Mouse (Mus musculus): ENCODE data around the gene Gm6205. TPM values are rescaled to one million over a fixed set of nuclear protein-coding genes. Genes with fewer than 3 reads are reported as not detected.
"Not testable (repeated sequence)": the region's sequence is repeated elsewhere in the genome, so short reads cannot be mapped to it uniquely, and the experiment has no call there.

The Gm6205 gene
- not detected for total RNA-seq (2021)
- long read RNA-seq, experiment 1: 0 reads
- long read RNA-seq, experiment 2: 0 reads

DNA sequence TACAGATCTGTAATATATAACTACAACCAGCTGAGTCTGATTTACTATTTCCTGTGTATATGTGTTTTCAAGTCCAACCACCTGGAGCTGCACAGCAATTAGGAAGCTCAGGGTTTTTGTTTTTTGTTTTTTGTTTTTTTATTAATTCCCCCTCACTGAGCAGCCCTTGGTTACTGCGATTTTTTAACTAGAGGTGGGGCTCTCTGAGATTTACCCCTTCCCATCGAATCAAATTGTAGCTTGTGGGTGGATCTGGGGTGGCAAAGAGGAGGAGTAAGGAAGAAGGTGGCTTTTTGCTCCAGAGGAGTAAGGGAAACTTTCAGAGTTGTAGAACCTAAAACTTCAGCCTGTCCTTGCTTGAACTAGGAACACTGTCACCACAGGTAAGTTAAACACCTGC is at the start of gene Gm6205:
Gm6205 (plus strand) TSS at position 301 of the 400 bp plus-strand sequence.
- not testable (repeated sequence) for DNase-seq

DNA sequence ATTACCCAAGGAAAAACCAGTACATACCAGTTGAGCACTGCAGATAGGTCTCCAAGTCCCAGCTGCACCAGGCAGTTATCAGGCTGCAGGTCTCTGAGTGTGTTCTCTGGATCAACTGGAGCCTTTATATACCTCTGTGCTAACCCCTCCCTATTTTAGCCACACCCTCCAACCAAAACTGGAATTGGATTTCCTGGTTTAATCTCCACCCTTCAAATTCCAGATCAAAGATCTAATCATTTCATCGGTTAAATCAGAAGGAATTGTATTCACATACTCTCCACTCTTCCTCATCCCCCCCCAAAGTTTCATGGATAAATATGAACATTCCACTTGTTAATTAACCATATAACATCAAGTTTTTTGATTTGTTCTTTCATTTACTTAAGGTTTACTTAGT is 31.9 kb upstream of the Gm6205 start, which contains the start of gene Gm3147:
Gm3147 (minus strand) TSS at position 101 of the 400 bp plus-strand sequence.
- not testable (repeated sequence) for DNase-seq

- DNase-seq: not testable (repeated sequence)
Measured at GRCm38 (mm10) chr5:94623679-94624078, 24.5 kb upstream of the Gm6205 start, which contains the start of gene Gm6509. Gm6509 (plus strand) TSS chr5:94623979.

Other genes with a start within 250 kb of the Gm6205 start
- gene Gm7682, start 202.6 kb upstream of the Gm6205 start, total RNA-seq (2021): not detected
- not detected for gene Gm3139, start 122.1 kb upstream of the Gm6205 start, total RNA-seq (2021)
- not detected for gene Gm3147, start 32.0 kb upstream of the Gm6205 start, total RNA-seq (2021)
- not detected for gene Gm6509, start 24.4 kb upstream of the Gm6205 start, total RNA-seq (2021)
- not detected for gene Gm3183, start 217.1 kb downstream of the Gm6205 start, total RNA-seq (2021)

Measured in heart, adult 18-20 months (tissue).